Mouse (Mus musculus): ENCODE data around the gene Agmat. TPM values are rescaled to one million over a fixed set of nuclear protein-coding genes. Genes with fewer than 3 reads are reported as not detected.
A peak's percentile ranks its signal among the peaks of the same experiment; 100 is the strongest.

Agmat gene
- polyA plus RNA-seq, 1 experiment, result 2.2 TPM

DNA sequence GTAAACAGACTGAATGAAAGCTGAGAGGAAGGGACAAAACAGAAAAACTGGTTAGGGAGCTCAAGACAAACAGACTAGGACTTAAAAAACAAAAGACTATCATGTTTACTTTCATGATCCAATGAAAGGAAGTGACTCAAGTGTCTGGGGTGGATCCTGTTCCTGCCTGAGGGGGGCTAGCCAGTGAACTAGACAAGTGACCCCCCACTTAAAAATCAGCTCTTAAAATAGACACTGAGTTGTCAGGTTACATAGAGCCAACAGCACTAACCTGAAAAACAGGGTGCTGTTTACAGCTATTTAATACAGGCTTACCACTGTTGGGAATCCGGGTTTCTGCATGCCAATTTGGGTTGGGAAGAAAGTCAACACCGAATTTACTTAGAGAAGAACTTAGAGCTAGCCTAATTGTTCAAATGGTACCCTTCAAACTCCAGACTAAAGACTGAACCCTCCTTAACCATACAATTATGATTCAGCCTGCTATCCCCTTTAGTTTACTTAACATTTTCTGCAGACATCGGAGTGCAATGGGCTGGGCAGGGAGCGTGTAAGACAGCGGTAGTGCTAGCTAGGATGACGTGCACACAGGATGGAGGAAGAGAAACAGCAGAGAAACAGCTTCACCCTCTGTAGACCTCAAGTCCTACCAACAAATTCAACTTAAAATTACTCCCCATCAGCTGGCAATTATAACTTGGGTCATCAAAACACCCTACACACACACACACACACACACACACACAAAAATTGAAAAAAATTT lies 25.5 kb upstream of the Agmat start:
- peaks cover 8% of the 10 kb centered on the region; the same call in 1 of the 2 replicates for H3K4me1 ChIP-seq (ENCODE audit: control insufficient read depth, insufficient read depth, low read length)
- TF ChIP-seq POLR2A (IDR thresholded peaks at IDR 0.05; ENCODE audit: extremely low read depth, insufficient read depth, low read length), result no peak
- TF ChIP-seq CTCF (IDR thresholded peaks at IDR 0.05; ENCODE audit: extremely low read depth, insufficient read depth, low read length), result no peak
- no peak overlapping the region for H3K27ac ChIP-seq (ENCODE audit: insufficient read depth, low read length)
- peak overlapping the region; percentile 10; the same call in 1 of the 2 replicates for H3K4me3 ChIP-seq (ENCODE audit: insufficient read depth, low read length)

- peak overlapping the region; percentile 59 for H3K4me3 ChIP-seq (ENCODE audit: insufficient read depth, low read length)
- no peak overlapping the region for H3K27ac ChIP-seq (ENCODE audit: insufficient read depth, low read length)
- peaks cover 8% of the 10 kb centered on the region; the same call in 1 of the 2 replicates for H3K4me1 ChIP-seq (ENCODE audit: control insufficient read depth, insufficient read depth, low read length)
- TF ChIP-seq POLR2A (IDR thresholded peaks at IDR 0.05; ENCODE audit: extremely low read depth, insufficient read depth, low read length), result no peak
- TF ChIP-seq CTCF (IDR thresholded peaks at IDR 0.05; ENCODE audit: extremely low read depth, insufficient read depth, low read length), result no peak
Measured at GRCm38 (mm10) chr4:141721961-141722360, 24.5 kb upstream of the Agmat start.

DNA sequence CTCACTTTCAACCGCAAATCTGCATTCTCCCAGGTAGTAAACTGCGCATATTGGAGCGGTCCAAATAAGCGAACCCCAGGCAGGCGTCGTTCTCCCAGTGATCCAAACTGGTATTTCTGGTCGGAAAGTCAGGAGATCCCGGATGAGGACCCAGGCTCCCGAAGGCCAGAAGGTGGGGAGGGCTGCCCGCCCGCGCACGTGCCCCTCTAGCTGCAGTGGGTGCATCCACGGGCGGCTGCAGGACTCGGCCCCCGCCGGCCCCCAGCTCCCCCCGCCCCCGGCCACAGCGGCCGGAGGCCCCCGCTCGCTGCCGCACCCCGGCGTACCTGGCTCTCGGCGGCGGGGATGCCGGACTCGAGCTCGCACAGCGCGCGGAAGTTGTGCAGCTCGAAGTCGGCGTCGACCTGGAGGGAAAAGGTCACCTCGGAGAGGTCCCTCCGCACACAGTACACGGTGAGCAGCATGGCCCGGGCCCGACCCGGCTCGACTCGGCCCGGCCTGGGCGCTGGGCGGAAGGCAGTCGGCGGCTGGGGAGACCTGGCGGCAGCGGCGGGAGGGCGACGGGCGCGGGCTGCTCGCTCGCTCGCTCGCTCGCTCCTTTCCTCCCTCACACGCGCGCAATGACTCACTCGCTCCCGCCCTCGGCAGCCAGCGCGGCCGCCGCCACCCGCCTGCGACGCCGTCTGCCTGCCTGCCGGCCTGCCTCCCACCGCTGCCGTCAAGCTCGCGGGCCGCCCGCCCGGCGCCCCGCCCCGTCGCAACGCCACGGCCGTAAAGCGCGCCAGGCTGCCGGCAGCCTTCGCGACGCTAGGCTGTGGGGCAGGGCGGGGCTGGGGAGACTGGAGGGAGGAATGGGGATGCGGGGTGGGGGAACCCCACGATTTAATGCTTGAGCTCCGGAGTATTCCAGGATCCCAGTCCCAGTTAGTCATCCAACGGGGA lies 23.5 kb upstream of the Agmat start, which contains the start of gene Ddi2:
Gene Ddi2 (minus strand): TSS at position 689 of the 942 bp plus-strand sequence.
- peak within 1 kb of the TSS; percentile 59 for H3K4me3 ChIP-seq (ENCODE audit: insufficient read depth, low read length)
- peaks cover 8% of the 10 kb centered on the region; the same call in 1 of the 2 replicates for H3K4me1 ChIP-seq (ENCODE audit: control insufficient read depth, insufficient read depth, low read length)
- H3K27ac ChIP-seq (ENCODE audit: insufficient read depth, low read length), result peak within 1 kb of the TSS; percentile 99
- TF ChIP-seq POLR2A (IDR thresholded peaks at IDR 0.05; ENCODE audit: extremely low read depth, insufficient read depth, low read length), result peak; percentile 51
- no peak for TF ChIP-seq CTCF (IDR thresholded peaks at IDR 0.05; ENCODE audit: extremely low read depth, insufficient read depth, low read length)

DNA sequence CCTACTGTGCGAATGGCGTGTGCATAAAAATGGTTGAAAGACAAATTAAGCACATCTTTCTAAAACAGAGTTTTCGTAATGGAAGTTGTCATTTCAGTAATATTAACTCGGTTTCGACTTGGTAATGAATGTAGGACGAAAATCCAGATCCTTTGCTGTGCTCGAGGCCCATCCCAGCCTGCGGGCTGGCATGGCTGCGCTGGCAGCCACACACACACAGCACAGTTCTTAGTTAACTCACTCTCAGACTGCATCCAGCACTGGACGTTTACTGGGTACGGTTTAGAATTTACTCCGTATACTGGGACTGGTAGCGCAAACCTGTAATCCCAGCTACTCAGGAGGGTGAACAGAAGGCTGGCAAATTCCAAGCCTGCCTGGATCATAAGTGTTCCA lies 22.8 kb upstream of the Agmat start:
- TF ChIP-seq POLR2A (IDR thresholded peaks at IDR 0.05; ENCODE audit: extremely low read depth, insufficient read depth, low read length), result no peak
- no peak for TF ChIP-seq CTCF (IDR thresholded peaks at IDR 0.05; ENCODE audit: extremely low read depth, insufficient read depth, low read length)
- Histone ChIP-seq H3K4me1 (ENCODE audit: control insufficient read depth, insufficient read depth, low read length) (peaks cover 8% of the 10 kb centered on the region; the same call in 1 of the 2 replicates), H3K27ac (ENCODE audit: insufficient read depth, low read length) (no peak overlapping the region), H3K4me3 (ENCODE audit: insufficient read depth, low read length) (peak overlapping the region; percentile 59)

DNA sequence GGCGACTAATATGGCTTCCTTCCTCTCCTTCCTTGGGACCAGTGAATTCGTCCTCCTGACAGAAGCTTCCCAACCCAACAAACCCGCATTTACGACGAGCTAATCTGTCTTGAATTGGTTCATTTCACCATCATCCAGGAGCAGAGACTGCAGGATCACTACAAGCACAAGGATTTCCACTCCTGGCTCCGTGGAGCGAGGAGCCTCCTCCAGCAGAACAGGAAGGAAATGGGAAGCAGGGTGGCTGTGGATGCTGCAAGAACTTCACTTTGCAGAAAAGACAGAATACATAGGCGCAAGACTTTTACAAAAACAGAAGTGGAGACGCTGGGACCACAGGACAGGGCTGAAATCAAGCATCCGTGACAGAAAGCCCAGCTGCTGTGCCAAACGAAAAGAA lies 21.9 kb upstream of the Agmat start:
- Histone ChIP-seq H3K27ac (ENCODE audit: insufficient read depth, low read length) (no peak overlapping the region), H3K4me3 (ENCODE audit: insufficient read depth, low read length) (no peak overlapping the region), H3K4me1 (ENCODE audit: control insufficient read depth, insufficient read depth, low read length) (peaks cover 6% of the 10 kb centered on the region; the same call in 1 of the 2 replicates)
- TF ChIP-seq POLR2A (IDR thresholded peaks at IDR 0.05; ENCODE audit: extremely low read depth, insufficient read depth, low read length), result no peak
- no peak for TF ChIP-seq CTCF (IDR thresholded peaks at IDR 0.05; ENCODE audit: extremely low read depth, insufficient read depth, low read length)

DNA sequence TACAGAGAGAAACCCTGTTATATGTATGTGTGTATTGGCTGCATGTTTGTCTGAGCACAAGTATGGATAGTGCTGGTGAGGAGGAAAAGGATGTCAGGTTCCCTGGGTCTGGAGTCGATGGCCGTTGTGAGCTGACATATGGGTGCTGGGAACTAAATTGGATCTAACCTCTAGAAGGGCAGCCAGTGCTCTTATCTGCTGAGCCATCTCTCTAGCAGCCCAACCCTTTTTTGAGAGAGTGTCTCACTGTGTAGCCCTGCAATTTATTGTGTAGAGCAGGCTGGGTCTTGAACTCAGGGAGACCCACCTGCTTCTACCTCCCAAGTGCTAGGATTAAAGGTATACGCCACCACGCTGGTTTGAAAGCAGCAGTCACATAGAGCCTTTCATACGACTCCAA lies 21.2 kb upstream of the Agmat start:
- peaks cover 9% of the 10 kb centered on the region; the same call in 1 of the 2 replicates for H3K4me1 ChIP-seq (ENCODE audit: control insufficient read depth, insufficient read depth, low read length)
- H3K27ac ChIP-seq (ENCODE audit: insufficient read depth, low read length), result no peak overlapping the region
- no peak overlapping the region for H3K4me3 ChIP-seq (ENCODE audit: insufficient read depth, low read length)
- TF ChIP-seq POLR2A (IDR thresholded peaks at IDR 0.05; ENCODE audit: extremely low read depth, insufficient read depth, low read length) (no peak), CTCF (IDR thresholded peaks at IDR 0.05; ENCODE audit: extremely low read depth, insufficient read depth, low read length) (no peak)

DNA sequence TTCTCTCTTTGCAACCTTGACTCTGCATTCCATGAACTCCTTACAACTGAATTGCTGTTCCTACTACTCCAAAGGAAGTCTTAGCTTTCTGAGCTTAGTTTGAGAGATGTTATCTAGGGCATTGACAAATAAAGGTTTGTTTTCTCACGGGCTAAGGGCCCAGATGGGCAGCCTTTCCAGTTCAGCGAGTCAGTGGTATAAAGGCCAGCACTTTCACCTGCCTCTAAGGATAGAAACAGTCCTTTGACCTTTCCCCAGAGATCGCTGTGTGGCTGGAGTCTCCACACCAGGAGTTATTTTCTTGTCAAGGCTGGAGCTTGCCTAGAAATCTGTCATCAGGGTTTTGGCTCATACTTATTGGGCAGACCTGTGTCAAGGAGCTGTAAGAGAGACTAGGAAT lies 20.7 kb upstream of the Agmat start:
- no peak overlapping the region for H3K27ac ChIP-seq (ENCODE audit: insufficient read depth, low read length)
- TF ChIP-seq POLR2A (IDR thresholded peaks at IDR 0.05; ENCODE audit: extremely low read depth, insufficient read depth, low read length) (no peak), CTCF (IDR thresholded peaks at IDR 0.05; ENCODE audit: extremely low read depth, insufficient read depth, low read length) (no peak)
- no peak overlapping the region for H3K4me3 ChIP-seq (ENCODE audit: insufficient read depth, low read length)
- peaks cover 8% of the 10 kb centered on the region; the same call in 1 of the 2 replicates for H3K4me1 ChIP-seq (ENCODE audit: control insufficient read depth, insufficient read depth, low read length)

DNA sequence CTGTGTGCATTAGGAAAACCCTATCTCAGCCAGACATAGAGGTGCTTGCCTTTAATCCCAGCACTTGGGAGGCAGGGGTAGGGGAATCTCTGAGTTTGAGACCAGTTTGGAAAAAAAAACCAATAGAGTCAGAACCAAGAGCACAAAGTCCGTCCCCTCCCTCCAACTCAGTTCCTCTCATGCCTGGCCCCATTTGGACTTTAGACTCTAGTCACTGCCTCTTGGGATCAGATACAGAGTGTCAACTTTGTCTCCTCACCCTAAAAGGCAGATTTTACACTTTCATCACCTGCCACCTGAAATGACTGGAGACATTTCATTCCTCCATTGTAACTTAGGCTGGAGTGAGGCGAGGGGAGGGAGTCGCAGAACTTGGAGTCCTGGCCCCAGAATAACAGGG lies 17.2 kb upstream of the Agmat start:
- TF ChIP-seq POLR2A (IDR thresholded peaks at IDR 0.05; ENCODE audit: extremely low read depth, insufficient read depth, low read length) (no peak), CTCF (IDR thresholded peaks at IDR 0.05; ENCODE audit: extremely low read depth, insufficient read depth, low read length) (no peak)
- peaks cover 3% of the 10 kb centered on the region; the same call in 1 of the 2 replicates for H3K4me1 ChIP-seq (ENCODE audit: control insufficient read depth, insufficient read depth, low read length)
- H3K4me3 ChIP-seq (ENCODE audit: insufficient read depth, low read length), result no peak overlapping the region
- no peak overlapping the region for H3K27ac ChIP-seq (ENCODE audit: insufficient read depth, low read length)

DNA sequence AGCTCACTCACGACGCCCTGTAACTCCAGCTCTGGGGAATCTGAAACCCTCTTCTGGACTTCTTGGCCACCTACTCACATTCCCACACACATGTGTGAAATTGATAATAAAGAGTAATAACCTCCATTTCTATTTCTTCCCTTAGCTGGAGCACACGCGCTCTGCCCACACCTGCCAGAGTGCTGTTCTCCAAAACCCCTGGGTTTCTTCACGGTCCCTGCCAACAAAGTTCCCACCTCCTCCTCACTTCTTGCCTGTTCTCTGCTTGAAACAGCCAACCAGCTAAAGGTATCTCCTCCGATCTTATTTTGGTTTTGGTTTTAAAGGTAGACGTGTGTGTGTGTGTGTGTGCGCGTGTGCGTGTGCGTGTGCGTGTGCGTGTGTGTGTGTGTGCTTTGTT lies 16.1 kb upstream of the Agmat start:
- Histone ChIP-seq H3K4me3 (ENCODE audit: insufficient read depth, low read length) (no peak overlapping the region), H3K4me1 (ENCODE audit: control insufficient read depth, insufficient read depth, low read length) (peaks cover 3% of the 10 kb centered on the region; the same call in 1 of the 2 replicates), H3K27ac (ENCODE audit: insufficient read depth, low read length) (no peak overlapping the region)
- no peak for TF ChIP-seq CTCF (IDR thresholded peaks at IDR 0.05; ENCODE audit: extremely low read depth, insufficient read depth, low read length)
